Comparison of ENCODE assay signal across 27 mouse cellular contexts in genomic region chr16:37459533-37459890, GRCm38 (mm10).
"Had no signal": no experiment of that assay in that cellular context is flagged by ENCODE, and none has a peak within 500 bp of the region (broad histone marks: within the 10 kb centered on the region; RNA-seq: fewer than 3 reads in every experiment).

No protein-coding gene starts in this region.

- H3K9me3 ChIP-seq: heart, embryonic 10.5 days; heart, embryonic 12.5 days; hindbrain, embryonic 10.5 days; hindbrain, embryonic 12.5 days; hindbrain, embryonic 15.5 days; intestine, embryonic 15.5 days; limb, embryonic 10.5 days; limb, embryonic 12.5 days; liver, embryonic 13.5 days; liver, embryonic 15.5 days had no signal

- H3K27me3 ChIP-seq: heart, embryonic 12.5 days; hindbrain, embryonic 12.5 days; hindbrain, embryonic 15.5 days; intestine, embryonic 15.5 days; limb, embryonic 12.5 days; liver, embryonic 13.5 days; liver, embryonic 15.5 days had no signal

- ATAC-seq: inflammation-experienced regulatory T-cells, adult 6 months; intestine, embryonic 15.5 days; intestine, postnatal 0 days; liver, postnatal 0 days had no signal

- H3K4me2 ChIP-seq: heart, embryonic 12.5 days; hindbrain, embryonic 12.5 days; hindbrain, embryonic 15.5 days; intestine, embryonic 15.5 days; limb, embryonic 12.5 days; liver, embryonic 11.5 days; liver, embryonic 13.5 days; liver, embryonic 15.5 days had no signal

- H3K4me1 ChIP-seq: heart, embryonic 10.5 days; heart, embryonic 12.5 days; hindbrain, embryonic 10.5 days; hindbrain, embryonic 12.5 days; hindbrain, embryonic 15.5 days; intestine, embryonic 15.5 days; limb, embryonic 10.5 days; limb, embryonic 12.5 days; liver, embryonic 13.5 days; liver, embryonic 15.5 days had no signal

- H3K27ac ChIP-seq: gastrocnemius, adult 2 months; heart, embryonic 10.5 days; hindbrain, embryonic 10.5 days; hindbrain, embryonic 12.5 days; hindbrain, embryonic 15.5 days; intestine, embryonic 15.5 days; left cerebral cortex, adult 2 months; limb, embryonic 10.5 days; limb, embryonic 12.5 days; liver, embryonic 13.5 days; liver, embryonic 15.5 days had no signal

- H3K9ac ChIP-seq: heart, embryonic 12.5 days; hindbrain, embryonic 12.5 days; hindbrain, embryonic 15.5 days; intestine, embryonic 15.5 days; limb, embryonic 12.5 days; liver, embryonic 13.5 days; liver, embryonic 15.5 days; liver, postnatal 0 days had no signal

- H3K4me3 ChIP-seq: gastrocnemius, adult 2 months; heart, embryonic 10.5 days; heart, embryonic 12.5 days; hindbrain, embryonic 10.5 days; hindbrain, embryonic 12.5 days; hindbrain, embryonic 15.5 days; intestine, embryonic 15.5 days; left cerebral cortex, adult 2 months; limb, embryonic 10.5 days; limb, embryonic 12.5 days; liver, embryonic 13.5 days; liver, embryonic 15.5 days had no signal

- H3K36me3 ChIP-seq: heart, embryonic 10.5 days; heart, embryonic 12.5 days; hindbrain, embryonic 10.5 days; hindbrain, embryonic 12.5 days; hindbrain, embryonic 15.5 days; intestine, embryonic 15.5 days; limb, embryonic 10.5 days; limb, embryonic 12.5 days; liver, embryonic 13.5 days; liver, embryonic 15.5 days had no signal

- DNase-seq: gastrocnemius, adult 2 months; gastrocnemius, postnatal 10 days; gastrocnemius, postnatal 25 days; heart, adult 18-20 months; heart, postnatal 10 days; heart, postnatal 4 days; kidney, adult 18-20 months; kidney, adult 8-10 months; kidney, postnatal 10 days; kidney, postnatal 25 days; kidney, postnatal 4 days; liver; liver, embryonic 13.5 days; liver, postnatal 0 days had no signal
